Mouse (Mus musculus): ENCODE data around the gene Tspan18. TPM values are rescaled to one million over a fixed set of nuclear protein-coding genes. Genes with fewer than 3 reads are reported as not detected.

The Tspan18 gene
- polyA plus RNA-seq, 1 experiment = 163 TPM

GRCm38 (mm10) chr2:93238864-93239263, 95.4 kb downstream of the Tspan18 start:
- peak overlapping the region; percentile 65 for H3K27ac ChIP-seq (replicated peaks; ENCODE audit: low read depth, low read length)
- H3K4me1 ChIP-seq (ENCODE audit: control insufficient read depth, insufficient read depth, insufficient read length, low read length) = peaks cover 24% of the 10 kb centered on the region
- H3K4me3 ChIP-seq (ENCODE audit: insufficient read depth, low read depth, low read length) = no peak overlapping the region

DNA sequence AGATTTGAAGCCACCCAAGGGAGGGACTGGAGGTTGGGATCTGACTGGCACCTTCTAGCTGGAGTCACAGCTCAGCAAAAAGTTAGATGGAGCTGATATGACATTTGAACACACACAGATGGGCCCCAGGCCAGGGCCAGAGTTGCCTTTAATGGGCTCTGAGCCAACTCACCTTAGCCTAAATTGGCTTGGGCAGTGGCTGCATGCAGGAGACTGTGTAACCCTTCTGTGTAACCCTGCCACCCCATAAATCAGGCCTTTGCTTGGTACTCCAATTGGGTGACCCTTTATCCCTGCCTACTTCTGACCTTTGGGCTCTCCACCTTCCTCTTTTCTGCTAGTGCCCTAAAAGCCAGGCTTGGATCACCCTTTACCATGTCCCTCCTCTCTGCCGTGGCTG, 97.2 kb downstream of the Tspan18 start:
- Histone ChIP-seq H3K27ac (replicated peaks; ENCODE audit: low read depth, low read length) (peak overlapping the region; percentile 89), H3K4me3 (ENCODE audit: insufficient read depth, low read depth, low read length) (no peak overlapping the region), H3K4me1 (ENCODE audit: control insufficient read depth, insufficient read depth, insufficient read length, low read length) (peaks cover 26% of the 10 kb centered on the region)

GRCm38 (mm10) chr2:93232141-93232540, 102.2 kb downstream of the Tspan18 start:
- Histone ChIP-seq H3K4me3 (ENCODE audit: insufficient read depth, low read depth, low read length) (no peak overlapping the region), H3K27ac (replicated peaks; ENCODE audit: low read depth, low read length) (no peak overlapping the region), H3K4me1 (ENCODE audit: control insufficient read depth, insufficient read depth, insufficient read length, low read length) (peaks cover 28% of the 10 kb centered on the region)

DNA sequence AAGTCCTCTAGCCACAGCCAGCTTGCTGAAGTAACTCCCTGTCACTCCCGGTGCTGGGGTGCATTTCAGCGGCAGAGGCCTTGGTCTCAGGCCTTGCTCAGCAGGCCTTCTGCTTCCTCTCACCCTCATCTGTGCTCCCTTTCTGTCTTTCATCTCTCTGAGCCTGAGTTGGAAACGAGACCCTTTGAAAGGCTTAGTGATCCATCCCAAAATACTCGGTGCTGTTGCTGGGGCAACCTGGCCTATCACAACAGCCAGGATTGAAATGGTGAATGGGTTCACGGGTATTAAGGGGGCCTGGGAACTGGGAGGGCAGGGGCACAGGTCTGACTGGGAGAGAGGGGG, 105.9 kb downstream of the Tspan18 start:
- peak overlapping the region; percentile 15 for H3K27ac ChIP-seq (replicated peaks; ENCODE audit: low read depth, low read length)
- peaks cover 30% of the 10 kb centered on the region for H3K4me1 ChIP-seq (ENCODE audit: control insufficient read depth, insufficient read depth, insufficient read length, low read length)
- H3K4me3 ChIP-seq (ENCODE audit: insufficient read depth, low read depth, low read length) = no peak overlapping the region

DNA sequence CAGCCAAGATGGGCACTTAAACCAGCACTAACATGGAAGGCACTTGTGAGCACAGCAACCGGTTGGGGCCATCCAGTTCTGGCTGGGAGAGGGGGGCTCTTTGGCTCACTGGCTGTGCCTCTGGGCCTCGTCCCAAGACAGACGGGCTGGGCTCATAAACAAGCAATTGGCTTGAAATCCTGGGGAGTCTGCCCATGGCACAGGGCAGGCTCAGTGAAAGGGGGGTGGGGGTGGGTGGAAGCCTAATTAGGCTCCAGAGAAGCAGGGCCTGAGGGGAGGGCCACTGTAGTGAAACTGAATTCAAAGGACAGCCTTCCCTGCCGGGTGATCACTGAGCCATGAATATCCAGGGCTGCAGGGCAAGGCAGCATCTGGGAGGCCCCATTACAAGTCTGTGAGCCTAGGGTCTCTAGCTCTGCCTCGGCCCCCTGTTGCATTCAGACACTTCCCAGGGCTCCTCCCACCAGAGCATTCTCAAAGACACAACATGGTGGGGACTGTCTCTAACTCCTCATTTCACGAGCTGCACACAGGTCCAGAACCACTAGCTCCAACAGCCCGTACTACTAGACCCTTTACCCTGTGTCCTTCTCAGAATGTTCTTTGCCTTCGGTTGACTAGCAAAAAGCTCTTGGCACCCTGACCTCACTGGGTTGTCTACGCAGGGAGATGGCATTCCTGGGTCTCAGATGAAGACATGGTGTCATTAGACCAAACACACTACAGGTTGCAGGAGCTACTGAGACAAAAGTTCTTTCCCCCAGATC, 106.4 kb downstream of the Tspan18 start:
- Histone ChIP-seq H3K4me1 (ENCODE audit: control insufficient read depth, insufficient read depth, insufficient read length, low read length) (peaks cover 30% of the 10 kb centered on the region), H3K4me3 (ENCODE audit: insufficient read depth, low read depth, low read length) (no peak overlapping the region), H3K27ac (replicated peaks; ENCODE audit: low read depth, low read length) (peak overlapping the region; percentile 15)

GRCm38 (mm10) chr2:93226606-93227595, 107.4 kb downstream of the Tspan18 start:
- Histone ChIP-seq H3K27ac (replicated peaks; ENCODE audit: low read depth, low read length) (no peak overlapping the region), H3K4me1 (ENCODE audit: control insufficient read depth, insufficient read depth, insufficient read length, low read length) (peaks cover 27% of the 10 kb centered on the region), H3K4me3 (ENCODE audit: insufficient read depth, low read depth, low read length) (no peak overlapping the region)

- no peak overlapping the region for H3K4me3 ChIP-seq (ENCODE audit: insufficient read depth, low read depth, low read length)
- H3K27ac ChIP-seq (replicated peaks; ENCODE audit: low read depth, low read length) = no peak overlapping the region
- peaks cover 15% of the 10 kb centered on the region for H3K4me1 ChIP-seq (ENCODE audit: control insufficient read depth, insufficient read depth, insufficient read length, low read length)
Observed at GRCm38 (mm10) chr2:93223463-93223862, 110.8 kb downstream of the Tspan18 start.

GRCm38 (mm10) chr2:93220447-93220846, 113.9 kb downstream of the Tspan18 start:
- Histone ChIP-seq H3K4me1 (ENCODE audit: control insufficient read depth, insufficient read depth, insufficient read length, low read length) (peaks cover 11% of the 10 kb centered on the region), H3K4me3 (ENCODE audit: insufficient read depth, low read depth, low read length) (no peak overlapping the region), H3K27ac (replicated peaks; ENCODE audit: low read depth, low read length) (no peak overlapping the region)

DNA sequence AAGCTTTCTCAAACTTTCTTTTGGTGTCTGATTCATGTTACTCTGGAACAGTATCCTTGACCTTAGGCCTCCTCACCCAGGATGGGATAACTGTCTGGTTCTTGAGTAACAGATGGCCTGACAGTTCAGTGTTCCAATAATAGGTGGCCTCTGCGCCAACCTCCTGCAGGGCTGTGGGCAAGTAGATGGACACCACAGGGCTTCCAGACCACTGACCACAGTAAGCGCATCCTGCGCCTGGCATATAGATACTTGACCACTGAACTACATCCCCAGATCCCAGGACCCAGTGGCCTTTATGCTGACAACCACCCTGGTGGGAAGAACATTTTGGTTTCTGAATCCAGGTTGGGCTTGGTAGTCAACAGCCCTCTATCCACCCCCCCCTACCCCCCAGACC, 114.7 kb downstream of the Tspan18 start:
- H3K4me3 ChIP-seq (ENCODE audit: insufficient read depth, low read depth, low read length) = no peak overlapping the region
- peaks cover 13% of the 10 kb centered on the region for H3K4me1 ChIP-seq (ENCODE audit: control insufficient read depth, insufficient read depth, insufficient read length, low read length)
- H3K27ac ChIP-seq (replicated peaks; ENCODE audit: low read depth, low read length) = no peak overlapping the region

- peaks cover 14% of the 10 kb centered on the region for H3K4me1 ChIP-seq (ENCODE audit: control insufficient read depth, insufficient read depth, insufficient read length, low read length)
- H3K4me3 ChIP-seq (ENCODE audit: insufficient read depth, low read depth, low read length) = no peak overlapping the region
- H3K27ac ChIP-seq (replicated peaks; ENCODE audit: low read depth, low read length) = peak overlapping the region; percentile 18; the same call in 1 of the 2 replicates
Observed at GRCm38 (mm10) chr2:93218353-93218990, 115.8 kb downstream of the Tspan18 start.

GRCm38 (mm10) chr2:93217015-93217414, 117.3 kb downstream of the Tspan18 start:
- Histone ChIP-seq H3K4me1 (ENCODE audit: control insufficient read depth, insufficient read depth, insufficient read length, low read length) (peaks cover 14% of the 10 kb centered on the region), H3K4me3 (ENCODE audit: insufficient read depth, low read depth, low read length) (no peak overlapping the region), H3K27ac (replicated peaks; ENCODE audit: low read depth, low read length) (no peak overlapping the region)

DNA sequence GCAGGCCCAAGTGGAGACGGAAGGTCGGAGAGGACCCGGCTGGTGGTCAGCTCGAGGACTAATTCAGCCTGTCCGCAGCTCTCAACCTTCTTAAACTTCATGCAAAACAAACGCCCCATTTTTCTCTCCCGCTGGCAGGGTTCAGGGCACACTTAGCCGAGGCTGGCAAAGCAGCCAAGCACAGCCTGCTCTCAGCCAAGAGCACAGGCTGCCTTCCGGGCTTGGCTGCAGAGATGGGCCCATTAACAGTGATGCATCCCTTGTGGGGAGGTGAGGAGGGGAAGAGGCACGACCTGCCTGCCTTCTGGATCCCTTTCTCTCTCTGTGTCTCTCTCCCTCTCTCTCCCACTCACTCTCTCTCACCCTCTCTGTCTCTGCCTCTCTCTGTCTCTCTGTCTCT, 118.5 kb downstream of the Tspan18 start:
- Histone ChIP-seq H3K4me3 (ENCODE audit: insufficient read depth, low read depth, low read length) (no peak overlapping the region), H3K4me1 (ENCODE audit: control insufficient read depth, insufficient read depth, insufficient read length, low read length) (peaks cover 14% of the 10 kb centered on the region), H3K27ac (replicated peaks; ENCODE audit: low read depth, low read length) (no peak overlapping the region)

- H3K4me3 ChIP-seq (ENCODE audit: insufficient read depth, low read depth, low read length) = no peak overlapping the region
- H3K27ac ChIP-seq (replicated peaks; ENCODE audit: low read depth, low read length) = no peak overlapping the region
Observed at GRCm38 (mm10) chr2:93214192-93214591, 120.1 kb downstream of the Tspan18 start.

DNA sequence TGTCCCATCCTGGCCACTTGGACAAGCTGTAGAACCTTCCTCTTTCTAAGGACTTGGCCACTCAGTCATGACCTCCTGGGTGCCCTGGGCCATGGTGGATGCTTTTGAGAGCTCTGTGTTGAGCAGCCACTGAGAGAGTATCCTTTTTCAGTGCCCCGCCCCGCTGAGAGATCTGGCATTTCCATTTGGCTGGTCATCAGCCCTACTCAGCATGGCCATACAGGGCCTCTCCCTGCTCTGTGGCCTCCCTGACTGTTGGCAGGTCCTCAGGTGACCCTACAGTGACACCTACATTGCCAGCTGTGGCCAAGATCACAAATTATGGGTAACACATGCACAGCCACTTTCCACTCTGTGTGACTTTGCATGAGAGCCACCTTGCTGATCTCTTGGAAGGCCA, 121.4 kb downstream of the Tspan18 start:
- no peak overlapping the region for H3K4me3 ChIP-seq (ENCODE audit: insufficient read depth, low read depth, low read length)
- H3K4me1 ChIP-seq (ENCODE audit: control insufficient read depth, insufficient read depth, insufficient read length, low read length) = peaks cover 12% of the 10 kb centered on the region

More at GRCm38 (mm10) chr2:93214192-93214591, 120.1 kb downstream of the Tspan18 start:
- peaks cover 14% of the 10 kb centered on the region for H3K4me1 ChIP-seq (ENCODE audit: control insufficient read depth, insufficient read depth, insufficient read length, low read length)

DNA sequence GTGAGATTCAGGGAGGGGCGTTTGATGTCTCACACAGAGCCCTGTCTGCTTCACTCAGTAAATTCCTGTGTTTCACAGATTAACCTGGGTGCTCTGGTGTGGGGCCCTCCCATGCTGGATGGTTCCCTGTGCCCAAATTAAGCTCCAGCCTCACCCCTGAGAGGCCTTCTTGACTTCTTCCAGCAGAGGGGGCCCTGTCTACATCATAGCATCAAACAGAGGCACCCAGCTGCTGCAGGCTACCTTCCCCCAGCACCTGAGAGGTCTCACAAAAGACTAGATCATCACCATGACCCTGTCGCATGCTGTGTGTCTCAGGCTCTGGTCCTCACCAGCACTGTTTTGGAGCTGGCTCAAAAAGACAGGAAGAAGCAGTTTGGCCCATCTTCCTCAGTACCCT, 121.9 kb downstream of the Tspan18 start:
- Histone ChIP-seq H3K27ac (replicated peaks; ENCODE audit: low read depth, low read length) (no peak overlapping the region), H3K4me3 (ENCODE audit: insufficient read depth, low read depth, low read length) (no peak overlapping the region), H3K4me1 (ENCODE audit: control insufficient read depth, insufficient read depth, insufficient read length, low read length) (peaks cover 7% of the 10 kb centered on the region)

More for the DNA sequence above, 121.4 kb downstream of the Tspan18 start:
- H3K27ac ChIP-seq (replicated peaks; ENCODE audit: low read depth, low read length) = no peak overlapping the region
